Mouse (Mus musculus) liver, embryonic 15.5 days (tissue): ENCODE data around the gene Zdhhc16. TPM values are rescaled to one million over a fixed set of nuclear protein-coding genes. Genes with fewer than 3 reads are reported as not detected.

Source experiments
- ATAC-seq: fragments of 200-750 bp; cut with Nextera tagmentation; 2 replicates; pipeline ENCODE4 v1.8.0; 2017; ENCODE audit warnings: moderate number of reproducible peaks, mild to moderate bottlenecking, moderate library complexity; ENCODE audit not compliant: insufficient read depth
- H3K27ac ChIP-seq: fragments of 300-500 bp; sonication (generic); replicated peaks from 2 replicates; pipeline ENCODE4 v1.5.1; 2015; ENCODE audit warnings: mild to moderate bottlenecking, inconsistent platforms
- H3K27me3 ChIP-seq: fragments of 300-500 bp; sonication (generic); 2 replicates; pipeline ENCODE4 v1.6.1; 2015; ENCODE audit warnings: mild to moderate bottlenecking, inconsistent platforms
- H3K36me3 ChIP-seq: fragments of 300-500 bp; sonication (generic); replicated peaks from 2 replicates; pipeline ENCODE4 v1.6.1; 2015; ENCODE audit warnings: moderate library complexity, mild to moderate bottlenecking, inconsistent platforms
- H3K4me1 ChIP-seq: fragments of 300-500 bp; sonication (generic); replicated peaks from 2 replicates; pipeline ENCODE4 v1.6.1; 2015; ENCODE audit warnings: inconsistent platforms
- H3K4me2 ChIP-seq: fragments of 300-500 bp; sonication (generic); 2 replicates; pipeline ENCODE4 v1.6.1; 2015; ENCODE audit warnings: moderate library complexity, mild to moderate bottlenecking, inconsistent platforms
- H3K4me3 ChIP-seq: fragments of 300-500 bp; sonication (generic); replicated peaks from 2 replicates; pipeline ENCODE4 v1.5.1; 2015; ENCODE audit warnings: mild to moderate bottlenecking, inconsistent platforms
- H3K9ac ChIP-seq: fragments of 300-500 bp; sonication (generic); 2 replicates; pipeline ENCODE4 v1.6.1; 2015; ENCODE audit warnings: moderate library complexity, mild to moderate bottlenecking, inconsistent platforms
- H3K9me3 ChIP-seq: fragments of 300-500 bp; sonication (generic); replicated peaks from 2 replicates; pipeline ENCODE4 v1.6.1; 2016; ENCODE audit warnings: inconsistent platforms
- WGBS: fragments of 180-500 bp; shearing (Covaris S2); methylation state at CpG from one replicate; pipeline ENCODE4 v1.1.7; 2015; ENCODE audit warnings: mixed read lengths; ENCODE audit not compliant: insufficient replicate concordance; 5-methylcytosine and 5-hydroxymethylcytosine counted together
- polyA plus RNA-seq: library from polyadenylated mRNA; unstranded; fragments of >200 nt; fragmentation: Nextera tagmentation; extraction: Ambion mirVana; gene quantifications from 2 replicates; pipeline ENCODE4 v1.2.1, GENCODE M21; 2015

Zdhhc16 gene
- polyA plus RNA-seq, 1 experiment from 2014 or later = 33.7 TPM

- Histone ChIP-seq H3K9ac (no peak overlapping the region), H3K27me3 (no peaks in the 10 kb centered on the region), H3K4me1 (peaks cover 44% of the 10 kb centered on the region), H3K27ac (no peak overlapping the region), H3K4me3 (no peak overlapping the region), H3K4me2 (peak overlapping the region; percentile 7; the same call in 1 of the 2 replicates), H3K36me3 (peaks cover 40% of the 10 kb centered on the region), H3K9me3 (no peaks in the 10 kb centered on the region)
- ATAC-seq = no peak
- WGBS = 82% methylated on average over 3 of the region's 3 CpGs
These were observed 18.0 kb upstream of the Zdhhc16 start for GRCm38 (mm10) chr19:41915294-41915693.

- 68% methylated on average over 4 of the region's 4 CpGs for WGBS
- no peak for ATAC-seq
These were observed 16.4 kb upstream of the Zdhhc16 start for GRCm38 (mm10) chr19:41916853-41917252.

GRCm38 (mm10) chr19:41919471-41919870 is 13.8 kb upstream of the Zdhhc16 start:
- no peak for ATAC-seq
- no peaks in the 10 kb centered on the region for H3K27me3 ChIP-seq
- no peak overlapping the region for H3K27ac ChIP-seq
- WGBS = 59% methylated on average over 4 of the region's 4 CpGs
- peaks cover 78% of the 10 kb centered on the region for H3K36me3 ChIP-seq
- H3K4me2 ChIP-seq = no peak overlapping the region
- H3K4me1 ChIP-seq = peaks cover 9% of the 10 kb centered on the region
- H3K9ac ChIP-seq = no peak overlapping the region
- H3K9me3 ChIP-seq = no peaks in the 10 kb centered on the region
- no peak overlapping the region for H3K4me3 ChIP-seq

More at GRCm38 (mm10) chr19:41916853-41917252, 16.4 kb upstream of the Zdhhc16 start:
- no peak overlapping the region for H3K9ac ChIP-seq
- H3K4me3 ChIP-seq = no peak overlapping the region
- peaks cover 54% of the 10 kb centered on the region for H3K36me3 ChIP-seq
- H3K4me2 ChIP-seq = no peak overlapping the region
- H3K9me3 ChIP-seq = no peaks in the 10 kb centered on the region
- H3K27ac ChIP-seq = 0 out of 2 replicates have a peak overlapping the region, but pooled peaks have one; percentile 38
- H3K4me1 ChIP-seq = peaks cover 32% of the 10 kb centered on the region
- no peaks in the 10 kb centered on the region for H3K27me3 ChIP-seq

DNA sequence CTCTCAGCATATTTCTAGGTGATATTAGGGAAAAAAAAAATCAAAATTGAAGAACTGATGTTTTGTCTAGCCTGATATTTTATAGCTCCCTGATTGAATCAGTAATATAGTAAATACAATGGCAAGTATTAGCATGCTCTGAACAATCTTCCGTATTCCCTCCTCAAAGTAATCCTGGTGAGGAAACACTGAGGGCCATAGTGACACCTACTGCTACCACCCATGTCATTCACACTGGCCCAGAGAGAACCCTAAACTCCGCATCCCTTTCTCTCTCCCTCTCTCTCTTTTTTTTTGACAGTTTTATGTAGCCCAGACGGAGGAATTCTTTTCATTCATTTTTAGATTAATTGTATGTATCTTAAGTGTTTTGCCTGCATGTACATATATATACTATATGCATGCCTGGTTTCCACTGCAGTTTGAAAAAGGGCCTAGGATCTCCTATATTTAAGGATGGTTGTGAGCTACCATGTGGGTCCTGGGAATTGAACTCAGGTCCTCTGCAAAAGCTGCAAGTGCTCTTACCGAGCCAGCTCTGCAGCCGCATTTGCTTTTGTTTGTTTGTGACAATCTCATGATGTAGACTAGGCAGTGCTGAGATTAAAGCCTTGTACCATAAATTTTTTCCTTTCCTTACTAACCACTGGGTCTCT is 12.7 kb upstream of the Zdhhc16 start:
- no peak overlapping the region for H3K4me3 ChIP-seq
- ATAC-seq = no peak

GRCm38 (mm10) chr19:41932686-41933085 is 594 bp upstream of the Zdhhc16 start:
- H3K4me3 ChIP-seq = peak overlapping the region; percentile 81
- peak; percentile 23 for ATAC-seq
- peaks cover 27% of the 10 kb centered on the region for H3K4me1 ChIP-seq
- H3K27ac ChIP-seq = peak overlapping the region; percentile 69
- no peaks in the 10 kb centered on the region for H3K27me3 ChIP-seq
- H3K36me3 ChIP-seq = peaks cover 38% of the 10 kb centered on the region
- H3K9me3 ChIP-seq = no peaks in the 10 kb centered on the region
- under 1% methylated on average over 28 of the region's 28 CpGs for WGBS
- H3K4me2 ChIP-seq = peak overlapping the region; percentile 84
- peak overlapping the region; percentile 73 for H3K9ac ChIP-seq

More for the DNA sequence above, 12.7 kb upstream of the Zdhhc16 start:
- no peak overlapping the region for H3K27ac ChIP-seq
- no peak overlapping the region for H3K9ac ChIP-seq
- peaks cover 78% of the 10 kb centered on the region for H3K36me3 ChIP-seq
- H3K9me3 ChIP-seq = no peaks in the 10 kb centered on the region
- H3K27me3 ChIP-seq = no peaks in the 10 kb centered on the region
- 75% methylated on average over 5 of the region's 5 CpGs for WGBS
- no peak overlapping the region for H3K4me2 ChIP-seq
- H3K4me1 ChIP-seq = no peaks in the 10 kb centered on the region

DNA sequence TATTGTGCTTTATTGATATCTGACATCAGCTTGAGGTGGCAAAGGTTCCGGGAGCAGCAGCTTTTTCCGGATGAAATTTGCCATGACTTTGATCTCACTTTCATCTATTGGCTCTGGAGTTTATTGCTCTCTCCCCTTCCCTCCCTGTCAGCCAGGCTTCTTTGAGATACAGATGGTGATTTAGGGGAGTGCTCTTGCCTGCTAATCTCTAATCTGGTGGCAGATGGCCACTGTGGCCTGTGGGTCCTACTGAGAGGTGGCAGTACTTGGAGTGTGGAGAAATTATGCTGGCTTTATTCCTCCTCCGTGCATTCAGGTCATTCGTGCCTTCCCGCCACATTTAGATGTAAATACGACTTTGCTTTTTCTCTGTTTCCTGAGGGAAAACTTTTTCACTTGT is 844 bp downstream of the Zdhhc16 start:
- WGBS = 18% methylated on average over 6 of the region's 6 CpGs
- Histone ChIP-seq H3K27ac (peak overlapping the region; percentile 77), H3K27me3 (no peaks in the 10 kb centered on the region), H3K4me1 (peaks cover 27% of the 10 kb centered on the region), H3K9me3 (no peaks in the 10 kb centered on the region), H3K9ac (peak overlapping the region; percentile 80), H3K4me3 (peak overlapping the region; percentile 81), H3K36me3 (peaks cover 36% of the 10 kb centered on the region), H3K4me2 (peak overlapping the region; percentile 84)
- ATAC-seq = no peak

GRCm38 (mm10) chr19:41935921-41936320 is 2.6 kb downstream of the Zdhhc16 start:
- Histone ChIP-seq H3K4me3 (no peak overlapping the region), H3K27me3 (no peaks in the 10 kb centered on the region), H3K4me2 (no peak overlapping the region), H3K27ac (no peak overlapping the region), H3K36me3 (peaks cover 43% of the 10 kb centered on the region), H3K9ac (no peak overlapping the region), H3K9me3 (no peaks in the 10 kb centered on the region), H3K4me1 (peaks cover 27% of the 10 kb centered on the region)
- WGBS = 72% methylated on average over 1 of the region's 1 CpGs
- ATAC-seq = no peak

DNA sequence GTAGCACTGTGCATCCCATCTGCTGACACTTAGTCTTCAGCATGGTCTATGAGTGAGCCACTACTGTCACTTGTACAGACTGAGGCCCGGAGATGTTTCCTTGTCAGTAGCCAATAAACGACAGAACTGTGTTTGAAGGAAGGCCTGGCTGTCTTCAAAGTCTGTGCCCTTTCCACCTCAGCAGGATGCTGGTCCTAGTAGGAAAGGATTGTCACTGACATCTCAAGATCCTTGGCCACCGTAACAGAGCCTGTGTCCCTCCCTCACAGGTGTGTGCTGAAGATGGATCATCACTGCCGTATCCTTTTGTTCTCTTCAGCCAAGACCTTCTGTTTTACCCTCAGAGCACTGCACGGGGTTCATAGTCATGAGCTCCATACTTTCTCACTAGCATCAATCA is 5.3 kb downstream of the Zdhhc16 start:
- no peak overlapping the region for H3K4me3 ChIP-seq
- no peaks in the 10 kb centered on the region for H3K27me3 ChIP-seq
- no peaks in the 10 kb centered on the region for H3K9me3 ChIP-seq
- WGBS = 78% methylated on average over 5 of the region's 5 CpGs
- no peak overlapping the region for H3K4me2 ChIP-seq
- H3K9ac ChIP-seq = no peak overlapping the region
- peaks cover 65% of the 10 kb centered on the region for H3K36me3 ChIP-seq
- H3K4me1 ChIP-seq = peaks cover 14% of the 10 kb centered on the region
- H3K27ac ChIP-seq = no peak overlapping the region
- ATAC-seq = no peak

DNA sequence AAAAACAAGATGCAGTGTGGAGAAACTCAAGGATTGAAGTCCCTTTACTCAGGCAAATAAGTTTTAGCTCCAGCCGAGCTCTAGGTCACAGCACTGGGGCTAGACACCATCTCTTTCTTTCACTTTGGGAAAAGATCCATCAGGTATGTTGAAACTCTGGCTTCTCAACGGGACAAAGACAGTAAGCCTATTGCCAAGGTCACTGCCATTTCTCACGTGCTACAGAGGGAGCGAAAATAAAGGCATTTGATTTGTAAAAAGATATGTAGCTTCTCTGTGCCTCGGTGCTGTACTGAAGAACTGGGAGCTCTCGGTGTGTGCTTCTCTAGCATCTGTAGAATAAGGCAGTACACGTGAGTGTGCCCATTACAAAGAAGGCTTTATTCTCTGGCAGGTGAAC is 10.6 kb downstream of the Zdhhc16 start:
- Histone ChIP-seq H3K9ac (no peak overlapping the region), H3K36me3 (peaks cover 96% of the 10 kb centered on the region), H3K4me1 (no peaks in the 10 kb centered on the region), H3K27me3 (no peaks in the 10 kb centered on the region), H3K9me3 (no peaks in the 10 kb centered on the region), H3K4me2 (no peak overlapping the region), H3K27ac (no peak overlapping the region), H3K4me3 (no peak overlapping the region)
- WGBS = 71% methylated on average over 7 of the region's 7 CpGs
- ATAC-seq = no peak

DNA sequence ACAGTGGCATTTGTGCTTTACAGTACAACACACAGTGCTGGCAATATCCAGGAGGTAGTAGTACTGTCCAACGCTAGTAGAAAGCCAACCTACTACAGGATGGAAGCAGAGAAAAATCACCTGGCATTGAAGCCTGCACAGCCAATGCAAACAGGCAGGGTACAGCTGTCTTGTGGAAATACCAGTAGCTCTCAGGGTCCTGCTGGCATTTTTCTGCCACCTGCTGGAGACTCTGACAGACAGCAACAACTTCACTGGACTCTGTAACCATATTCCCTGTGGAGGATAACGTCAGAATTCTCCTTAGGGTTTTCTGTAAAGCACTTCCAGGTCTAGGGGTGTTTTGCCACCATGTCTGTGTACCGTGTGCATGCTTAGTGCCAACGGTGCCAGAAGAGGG is 19.0 kb downstream of the Zdhhc16 start:
- no peak overlapping the region for H3K4me2 ChIP-seq
- H3K27me3 ChIP-seq = no peaks in the 10 kb centered on the region
- no peak for ATAC-seq
- peaks cover 100% of the 10 kb centered on the region for H3K36me3 ChIP-seq
- 72% methylated on average over 4 of the region's 4 CpGs for WGBS
- no peaks in the 10 kb centered on the region for H3K9me3 ChIP-seq
- no peak overlapping the region for H3K9ac ChIP-seq
- no peaks in the 10 kb centered on the region for H3K4me1 ChIP-seq
- no peak overlapping the region for H3K4me3 ChIP-seq
- H3K27ac ChIP-seq = no peak overlapping the region

GRCm38 (mm10) chr19:41953574-41953973 is 20.3 kb downstream of the Zdhhc16 start:
- WGBS = 87% methylated on average over 3 of the region's 3 CpGs
- Histone ChIP-seq H3K36me3 (peaks cover 99% of the 10 kb centered on the region), H3K27ac (no peak overlapping the region), H3K4me3 (no peak overlapping the region), H3K4me2 (no peak overlapping the region), H3K9ac (no peak overlapping the region), H3K27me3 (no peaks in the 10 kb centered on the region), H3K4me1 (no peaks in the 10 kb centered on the region), H3K9me3 (no peaks in the 10 kb centered on the region)
- ATAC-seq = no peak

DNA sequence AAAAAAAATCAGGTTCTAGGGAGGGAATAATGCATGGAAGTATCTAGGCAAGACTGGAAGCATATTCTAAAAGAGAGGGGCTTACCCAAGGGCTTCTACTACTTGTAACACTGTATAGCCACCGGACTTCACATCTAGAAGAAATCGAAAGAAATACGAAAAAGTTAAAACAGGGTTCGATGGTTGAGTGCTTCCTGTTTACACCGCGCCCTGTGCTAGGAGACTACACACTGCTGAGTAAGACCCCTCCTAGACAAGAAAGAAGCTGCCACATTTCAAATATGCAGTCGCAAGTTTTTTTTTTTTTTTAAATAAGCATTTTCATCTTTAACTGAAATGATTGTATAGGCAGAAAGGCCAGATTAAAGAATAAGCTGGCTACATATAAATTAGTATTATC is 36.3 kb downstream of the Zdhhc16 start:
- no peaks in the 10 kb centered on the region for H3K9me3 ChIP-seq
- H3K4me2 ChIP-seq = no peak overlapping the region
- H3K9ac ChIP-seq = no peak overlapping the region
- no peak for ATAC-seq
- no peak overlapping the region for H3K27ac ChIP-seq
- no peaks in the 10 kb centered on the region for H3K4me1 ChIP-seq
- H3K27me3 ChIP-seq = no peaks in the 10 kb centered on the region
- H3K4me3 ChIP-seq = no peak overlapping the region
- WGBS = 83% methylated on average over 7 of the region's 7 CpGs
- H3K36me3 ChIP-seq = peaks cover 52% of the 10 kb centered on the region
